Mouse (Mus musculus) spleen, adult 10 weeks (tissue): ENCODE results near the gene Hbs1l. TPM values are rescaled to one million over a fixed set of nuclear protein-coding genes. Genes with fewer than 3 reads are reported as not detected.

ENCODE experiments used
- polyA plus RNA-seq: library from polyadenylated mRNA; stranded (reverse); fragments of 350-450 nt; fragmentation: Illumina TruSeq; extraction: RNeasy Lipid Tissue Mini Kit (QIAGEN cat#74804); gene quantifications from one replicate; pipeline ENCODE4 v1.2.3, GENCODE M21; 2015; ENCODE audit warnings: low replicate concordance; ENCODE audit not compliant: insufficient read depth

Hbs1l gene
- 77.3 TPM for polyA plus RNA-seq

GRCm38 (mm10) chr10:21295759-21296621 is at the start of gene Hbs1l:
Hbs1l (plus strand) TSS chr10:21295979.

GRCm38 (mm10) chr10:21376682-21377473 is 81.1 kb downstream of the Hbs1l start, which contains the start of gene Aldh8a1:
Aldh8a1 (plus strand) TSS chr10:21377291.

Other genes with a start within 250 kb of the Hbs1l start
- gene Myb, start 135.0 kb upstream of the Hbs1l start, polyA plus RNA-seq, result 27.9 TPM
- gene Aldh8a1, start 81.3 kb downstream of the Hbs1l start, polyA plus RNA-seq, result not detected